Mouse (Mus musculus): ENCODE measurements around the gene Nxpe4.

- TF ChIP-seq CTCF (IDR thresholded peaks at IDR 0.05; ENCODE audit: low read depth) (no peak), EP300 (IDR thresholded peaks at IDR 0.05; ENCODE audit: low read depth) (no peak)
Measured at GRCm38 (mm10) chr9:48357097-48357496, 195.3 kb downstream of the Nxpe4 start.
